Mouse (Mus musculus) midbrain, embryonic 11.5 days (tissue): Measurements from ENCODE around the gene Mrto4. TPM values are rescaled to one million over a fixed set of nuclear protein-coding genes. Genes with fewer than 3 reads are reported as not detected.
A peak's percentile ranks its signal among the peaks of the same experiment; 100 is the strongest.
"Not testable (repeated sequence)": the region's sequence is repeated elsewhere in the genome, so short reads cannot be mapped to it uniquely, and the experiment has no call there.

Source experiments
- ATAC-seq: fragments of 200-750 bp; cut with Nextera tagmentation; 2 replicates; pipeline ENCODE4 v1.8.0; 2017; ENCODE audit warnings: moderate TSS enrichment, moderate library complexity; ENCODE audit not compliant: low FRiP score
- DNase-seq: peaks from one replicate; pipeline ENCODE4 v3.0.0; 2015; ENCODE audit warnings: low spot score; ENCODE audit errors: missing footprints
- H3K27ac ChIP-seq: fragments of 300-500 bp; sonication (generic); 2 replicates; pipeline ENCODE4 v1.5.1; 2014; ENCODE audit warnings: low read depth, low read length
- H3K27me3 ChIP-seq: fragments of 300-500 bp; sonication (generic); 2 replicates; pipeline ENCODE4 v1.6.1; 2014; ENCODE audit warnings: mild to moderate bottlenecking, low read length, moderate library complexity, mixed read lengths; ENCODE audit not compliant: control insufficient read depth, insufficient read depth
- H3K36me3 ChIP-seq: fragments of 300-500 bp; sonication (generic); 2 replicates; pipeline ENCODE4 v1.6.1; 2014; ENCODE audit warnings: mild to moderate bottlenecking, low read length, moderate library complexity, mixed read lengths; ENCODE audit not compliant: control insufficient read depth, insufficient read depth
- H3K4me1 ChIP-seq: fragments of 300-500 bp; sonication (generic); 2 replicates; pipeline ENCODE4 v1.6.1; 2014; ENCODE audit warnings: low read length; ENCODE audit not compliant: control insufficient read depth, insufficient read depth
- H3K4me2 ChIP-seq: fragments of 300-500 bp; sonication (generic); 2 replicates; pipeline ENCODE4 v1.6.1; 2014; ENCODE audit warnings: mild to moderate bottlenecking, moderate library complexity
- H3K4me3 ChIP-seq: fragments of 300-500 bp; sonication (generic); 2 replicates; pipeline ENCODE4 v1.5.1; 2014; ENCODE audit warnings: low read depth, low read length
- H3K9ac ChIP-seq: fragments of 300-500 bp; sonication (generic); 2 replicates; pipeline ENCODE4 v1.6.1; 2014; ENCODE audit warnings: low read length
- H3K9me3 ChIP-seq: fragments of 300-500 bp; sonication (generic); 2 replicates; pipeline ENCODE4 v1.6.1; 2016; ENCODE audit warnings: low read length; ENCODE audit not compliant: control insufficient read depth
- WGBS: fragments of 180-500 bp; shearing (Covaris S2); extraction: QIAGEN DNeasy Blood & Tissue Kit; methylation state at CpG from one replicate; pipeline ENCODE4 v1.1.7; 2014; 5-methylcytosine and 5-hydroxymethylcytosine counted together
- polyA plus RNA-seq: library from polyadenylated mRNA; unstranded; fragments of >200 nt; fragmentation: Nextera tagmentation; extraction: Ambion mirVana; gene quantifications from 2 replicates; pipeline ENCODE4 v1.2.1, GENCODE M21; 2014

Mrto4 gene
- 114 and 122 TPM in 2 replicates for polyA plus RNA-seq

GRCm38 (mm10) chr4:139351931-139352711 is at the start of gene Mrto4, which contains the start of the genes Emc1 and Ubr4:
Mrto4 (minus strand) TSS chr4:139352576.
Emc1 (plus strand) TSS chr4:139352587.
Ubr4 (plus strand) TSS chr4:139352609.
- WGBS = under 1% methylated on average over 64 of the region's 64 CpGs
- peaks cover 17% of the 10 kb centered on the region for H3K4me1 ChIP-seq
- peak within 1 kb of the TSS; percentile 82 for H3K4me3 ChIP-seq
- H3K4me2 ChIP-seq = peak within 1 kb of the TSS; percentile 99
- peak within 1 kb of the TSS; percentile 96 for H3K27ac ChIP-seq
- no peaks in the 10 kb centered on the region for H3K9me3 ChIP-seq
- H3K9ac ChIP-seq = peak within 1 kb of the TSS; percentile 96
- no peaks in the 10 kb centered on the region for H3K27me3 ChIP-seq
- peaks cover 16% of the 10 kb centered on the region for H3K36me3 ChIP-seq
- peak; percentile 98 for DNase-seq
- ATAC-seq = peak; percentile 95

GRCm38 (mm10) chr4:139400487-139400886 is 48.1 kb upstream of the Mrto4 start:
- H3K4me2 ChIP-seq = no peak overlapping the region
- no peak overlapping the region for H3K9ac ChIP-seq
- no peak for DNase-seq
- H3K36me3 ChIP-seq = peaks cover 30% of the 10 kb centered on the region; the same call in 1 of the 2 replicates
- H3K4me1 ChIP-seq = no peaks in the 10 kb centered on the region
- no peak overlapping the region for H3K4me3 ChIP-seq
- WGBS = 86% methylated on average over 5 of the region's 5 CpGs
- no peaks in the 10 kb centered on the region for H3K27me3 ChIP-seq
- no peak for ATAC-seq
- no peak overlapping the region for H3K27ac ChIP-seq
- no peaks in the 10 kb centered on the region for H3K9me3 ChIP-seq

GRCm38 (mm10) chr4:139395431-139395830 is 43.1 kb upstream of the Mrto4 start:
- H3K9ac ChIP-seq = no peak overlapping the region
- H3K27me3 ChIP-seq = no peaks in the 10 kb centered on the region
- H3K4me3 ChIP-seq = no peak overlapping the region
- no peak overlapping the region for H3K27ac ChIP-seq
- H3K4me2 ChIP-seq = no peak overlapping the region
- ATAC-seq = no peak
- no peaks in the 10 kb centered on the region for H3K9me3 ChIP-seq
- no peaks in the 10 kb centered on the region for H3K4me1 ChIP-seq
- H3K36me3 ChIP-seq = peaks cover 39% of the 10 kb centered on the region
- DNase-seq = peak; percentile 53
- 82% methylated on average over 2 of the region's 2 CpGs for WGBS

- ATAC-seq (no peak), DNase-seq (peak; percentile 31)
- H3K9me3 ChIP-seq = no peaks in the 10 kb centered on the region
- no peak overlapping the region for H3K27ac ChIP-seq
- no peaks in the 10 kb centered on the region for H3K27me3 ChIP-seq
- H3K4me2 ChIP-seq = no peak overlapping the region
- WGBS = 92% methylated on average over 4 of the region's 4 CpGs
- H3K9ac ChIP-seq = no peak overlapping the region
- peaks cover 22% of the 10 kb centered on the region for H3K36me3 ChIP-seq
- H3K4me3 ChIP-seq = no peak overlapping the region
- no peaks in the 10 kb centered on the region for H3K4me1 ChIP-seq
Measured at GRCm38 (mm10) chr4:139389557-139389956, 37.2 kb upstream of the Mrto4 start.

GRCm38 (mm10) chr4:139386869-139387319 is 34.5 kb upstream of the Mrto4 start:
- 64% methylated on average over 6 of the region's 6 CpGs for WGBS
- Histone ChIP-seq H3K4me2 (no peak overlapping the region), H3K4me3 (no peak overlapping the region), H3K9me3 (no peaks in the 10 kb centered on the region), H3K36me3 (peaks cover 6% of the 10 kb centered on the region; the same call in 1 of the 2 replicates), H3K27me3 (no peaks in the 10 kb centered on the region), H3K9ac (no peak overlapping the region), H3K27ac (no peak overlapping the region), H3K4me1 (peaks cover 5% of the 10 kb centered on the region)
- DNase-seq (peak; percentile 14), ATAC-seq (no peak)

- not testable (repeated sequence) for H3K27ac ChIP-seq, H3K4me2 ChIP-seq, DNase-seq, ATAC-seq, H3K4me3 ChIP-seq, H3K9me3 ChIP-seq, H3K36me3 ChIP-seq, H3K9ac ChIP-seq, H3K27me3 ChIP-seq
- peaks cover 11% of the 10 kb centered on the region for H3K4me1 ChIP-seq
- WGBS = 94% methylated on average over 5 of the region's 5 CpGs
Measured at GRCm38 (mm10) chr4:139385841-139386240, 33.5 kb upstream of the Mrto4 start.

GRCm38 (mm10) chr4:139382231-139382630 is 29.9 kb upstream of the Mrto4 start:
- H3K27ac ChIP-seq = no peak overlapping the region
- H3K4me2 ChIP-seq = no peak overlapping the region
- no peak overlapping the region for H3K9ac ChIP-seq
- ATAC-seq (no peak), DNase-seq (no peak)
- no peak overlapping the region for H3K4me3 ChIP-seq
- H3K4me1 ChIP-seq = peaks cover 16% of the 10 kb centered on the region
- H3K27me3 ChIP-seq = no peaks in the 10 kb centered on the region
- no peaks in the 10 kb centered on the region for H3K9me3 ChIP-seq
- no peaks in the 10 kb centered on the region for H3K36me3 ChIP-seq
- 84% methylated on average over 7 of the region's 7 CpGs for WGBS

- Histone ChIP-seq H3K27ac (no peak overlapping the region), H3K9ac (peak overlapping the region; percentile 83)
- 63% methylated on average over 4 of the region's 4 CpGs for WGBS
Measured at GRCm38 (mm10) chr4:139381452-139381845, 29.1 kb upstream of the Mrto4 start.

GRCm38 (mm10) chr4:139380775-139381451 is 28.5 kb upstream of the Mrto4 start:
- no peaks in the 10 kb centered on the region for H3K36me3 ChIP-seq
- WGBS = 5% methylated on average over 42 of the region's 44 CpGs
- DNase-seq (peak; percentile 86), ATAC-seq (no peak; the same call in 1 of the 2 replicates)
- H3K27ac ChIP-seq = peak overlapping the region; percentile 71; the same call in 1 of the 2 replicates
- peak overlapping the region; percentile 92 for H3K4me2 ChIP-seq
- no peaks in the 10 kb centered on the region for H3K9me3 ChIP-seq
- peak overlapping the region; percentile 83 for H3K9ac ChIP-seq
- H3K4me1 ChIP-seq = peaks cover 16% of the 10 kb centered on the region
- H3K4me3 ChIP-seq = peak overlapping the region; percentile 95
- H3K27me3 ChIP-seq = no peaks in the 10 kb centered on the region

More at GRCm38 (mm10) chr4:139381452-139381845, 29.1 kb upstream of the Mrto4 start:
- ATAC-seq = no peak
- H3K4me2 ChIP-seq = peak overlapping the region; percentile 92
- H3K36me3 ChIP-seq = no peaks in the 10 kb centered on the region
- no peaks in the 10 kb centered on the region for H3K27me3 ChIP-seq
- no peaks in the 10 kb centered on the region for H3K9me3 ChIP-seq
- peak overlapping the region; percentile 95 for H3K4me3 ChIP-seq
- DNase-seq = no peak
- H3K4me1 ChIP-seq = peaks cover 16% of the 10 kb centered on the region
